Mouse (Mus musculus) myocyte (in vitro differentiated cells): ENCODE measurements around the gene Nrd1. TPM values are rescaled to one million over a fixed set of nuclear protein-coding genes. Genes with fewer than 3 reads are reported as not detected.

Source experiments
- H3K27me3 ChIP-seq: one replicate; pipeline ENCODE4 v1.6.1; 2011; ENCODE audit not compliant: control insufficient read depth, insufficient read depth, insufficient read length
- H3K36me3 ChIP-seq: one replicate; pipeline ENCODE4 v1.6.1; 2011; ENCODE audit not compliant: control insufficient read depth, insufficient read depth
- H3K4me2 ChIP-seq: one replicate; pipeline ENCODE4 v1.6.1; 2011; ENCODE audit warnings: low read depth, control low read depth
- H3K4me3 ChIP-seq: one replicate; pipeline ENCODE4 v1.5.1; 2011; ENCODE audit warnings: mild to moderate bottlenecking, control low read depth, moderate library complexity
- H3K79me2 ChIP-seq: one replicate; pipeline ENCODE4 v1.6.1; 2011; ENCODE audit not compliant: control insufficient read depth, insufficient read depth
- H3ac ChIP-seq: one replicate; pipeline ENCODE4 v1.6.1; 2011; ENCODE audit not compliant: control insufficient read depth, insufficient read length
- CEBPB ChIP-seq: IDR thresholded peaks from 2 replicates; pipeline ENCODE4 v1.6.1; 2011; ENCODE audit warnings: mild to moderate bottlenecking, moderate library complexity; ENCODE audit not compliant: poor library complexity, insufficient read depth, severe bottlenecking
- E2F4 ChIP-seq: IDR thresholded peaks from one replicate; pipeline ENCODE4 v1.6.1; 2011; ENCODE audit warnings: mild to moderate bottlenecking, control low read depth, moderate library complexity; ENCODE audit not compliant: insufficient read depth
- MAX ChIP-seq: IDR thresholded peaks from one replicate; pipeline ENCODE4 v1.6.1; 2011; ENCODE audit warnings: low read depth, mild to moderate bottlenecking, control low read depth
- MYOD1 ChIP-seq, 3 experiments: IDR thresholded peaks; one replicate each; pipeline ENCODE4 v1.6.1; 2011; ENCODE audit warnings: control low read depth in 2 of 3, low read depth in 2 of 3, mild to moderate bottlenecking in 2 of 3, moderate library complexity in 1 of 3; ENCODE audit not compliant: insufficient read length in 2 of 3, control insufficient read depth in 1 of 3
- MYOG ChIP-seq, 3 experiments: IDR thresholded peaks; one replicate each; pipeline ENCODE4 v1.6.1; 2011; ENCODE audit warnings: control low read depth in 2 of 3, low read depth in 2 of 3, mild to moderate bottlenecking in 2 of 3; ENCODE audit not compliant: insufficient read length in 2 of 3, control insufficient read depth in 1 of 3, insufficient read depth in 1 of 3
- POLR2A ChIP-seq: IDR thresholded peaks from one replicate; pipeline ENCODE4 v1.6.1; 2011; ENCODE audit warnings: low read depth, mild to moderate bottlenecking, control low read depth, moderate library complexity; ENCODE audit not compliant: insufficient read length
- POLR2AphosphoS2 ChIP-seq: IDR thresholded peaks from one replicate; pipeline ENCODE4 v1.6.1; 2011; ENCODE audit warnings: low read depth, control low read depth; ENCODE audit not compliant: insufficient read length
- REST ChIP-seq: IDR thresholded peaks from one replicate; pipeline ENCODE4 v1.6.1; 2011; ENCODE audit warnings: mild to moderate bottlenecking, control low read depth, moderate library complexity; ENCODE audit not compliant: insufficient read depth, insufficient read length
- SRF ChIP-seq: IDR thresholded peaks from one replicate; pipeline ENCODE4 v1.6.1; 2011; ENCODE audit warnings: low read depth; ENCODE audit not compliant: control insufficient read depth, insufficient read length
- TCF12 ChIP-seq: IDR thresholded peaks from one replicate; pipeline ENCODE4 v1.6.1; 2011; ENCODE audit warnings: mild to moderate bottlenecking, control low read depth; ENCODE audit not compliant: poor library complexity, insufficient read depth, severe bottlenecking
- TCF3 ChIP-seq: IDR thresholded peaks from one replicate; pipeline ENCODE4 v1.6.1; 2011; ENCODE audit warnings: low read depth, control low read depth; ENCODE audit not compliant: insufficient read length
- USF1 ChIP-seq: IDR thresholded peaks from one replicate; pipeline ENCODE4 v1.6.1; 2011; ENCODE audit warnings: low read depth, mild to moderate bottlenecking, control low read depth, moderate library complexity
- polyA plus RNA-seq: library from polyadenylated mRNA; unstranded; fragments of >200 nt; fragmentation: generic; extraction: Trizol; gene quantifications from one replicate; pipeline ENCODE4 v1.2.1, GENCODE M21; 2012; ENCODE audit warnings: missing spikeins

Gene Nrd1
- polyA plus RNA-seq, 1 experiment: 55.8 TPM

DNA sequence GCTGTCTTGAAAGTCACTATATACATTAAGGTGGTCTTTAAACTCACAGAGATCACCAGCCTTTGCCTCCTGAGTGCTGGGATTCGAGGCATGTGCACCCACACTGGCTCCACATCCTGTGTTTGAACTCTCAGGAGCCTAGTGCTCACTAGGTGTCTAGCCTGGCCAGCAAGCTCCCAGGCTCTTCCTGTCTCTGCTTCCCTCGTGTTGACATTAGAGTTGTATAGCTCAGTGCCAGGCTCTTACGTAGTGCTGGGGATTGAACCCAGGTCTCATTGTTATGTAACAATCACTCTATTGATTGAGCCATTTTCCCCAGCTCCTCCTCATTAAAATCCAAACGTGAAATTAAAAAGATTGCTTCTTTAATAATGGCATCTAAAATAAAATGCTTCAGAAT lies 18.8 kb downstream of the Nrd1 start:
- Histone ChIP-seq H3ac (no peak overlapping the region), H3K4me3 (no peak overlapping the region), H3K27me3 (no peaks in the 10 kb centered on the region), H3K36me3 (peaks cover 44% of the 10 kb centered on the region), H3K4me2 (no peak overlapping the region), H3K79me2 (no peaks in the 10 kb centered on the region)
- TF ChIP-seq CEBPB: no peak
- TF ChIP-seq POLR2A: no peak
- no peak for TF ChIP-seq TCF12
- no peak for TF ChIP-seq POLR2AphosphoS2
- TF ChIP-seq MAX: no peak
- no peak for TF ChIP-seq MYOG (IDR thresholded peaks at IDR 0.05; ENCODE audit: control insufficient read depth in 1 of 3, insufficient read depth in 1 of 3, insufficient read length in 2 of 3, low read depth in 2 of 3)
- TF ChIP-seq USF1: no peak
- TF ChIP-seq MYOD1 (IDR thresholded peaks at IDR 0.05; ENCODE audit: control insufficient read depth in 1 of 3, insufficient read length in 2 of 3, low read depth in 2 of 3): no peak
- TF ChIP-seq E2F4: no peak
- TF ChIP-seq SRF: no peak
- TF ChIP-seq REST: no peak
- no peak for TF ChIP-seq TCF3

GRCm38 (mm10) chr4:109021976-109022375 lies 21.5 kb downstream of the Nrd1 start:
- Histone ChIP-seq H3K79me2 (no peaks in the 10 kb centered on the region), H3K27me3 (no peaks in the 10 kb centered on the region), H3K36me3 (peaks cover 70% of the 10 kb centered on the region), H3ac (no peak overlapping the region), H3K4me3 (no peak overlapping the region), H3K4me2 (no peak overlapping the region)
- no peak for TF ChIP-seq SRF
- no peak for TF ChIP-seq POLR2A
- no peak for TF ChIP-seq TCF3
- TF ChIP-seq POLR2AphosphoS2: no peak
- no peak for TF ChIP-seq USF1
- 0 out of 2 replicates have a peak, but pooled peaks have one; percentile 44 for TF ChIP-seq CEBPB
- no peak for TF ChIP-seq MAX
- TF ChIP-seq MYOD1 (IDR thresholded peaks at IDR 0.05; ENCODE audit: control insufficient read depth in 1 of 3, insufficient read length in 2 of 3, low read depth in 2 of 3): no peak

GRCm38 (mm10) chr4:109025061-109025460 lies 24.6 kb downstream of the Nrd1 start:
- H3K27me3 ChIP-seq: no peaks in the 10 kb centered on the region
- no peak overlapping the region for H3K4me2 ChIP-seq
- H3ac ChIP-seq: no peak overlapping the region
- H3K36me3 ChIP-seq: peaks cover 77% of the 10 kb centered on the region
- no peaks in the 10 kb centered on the region for H3K79me2 ChIP-seq
- TF ChIP-seq POLR2AphosphoS2: no peak
- TF ChIP-seq POLR2A: no peak
- TF ChIP-seq MAX: no peak
- no peak for TF ChIP-seq CEBPB
- no peak overlapping the region for H3K4me3 ChIP-seq

DNA sequence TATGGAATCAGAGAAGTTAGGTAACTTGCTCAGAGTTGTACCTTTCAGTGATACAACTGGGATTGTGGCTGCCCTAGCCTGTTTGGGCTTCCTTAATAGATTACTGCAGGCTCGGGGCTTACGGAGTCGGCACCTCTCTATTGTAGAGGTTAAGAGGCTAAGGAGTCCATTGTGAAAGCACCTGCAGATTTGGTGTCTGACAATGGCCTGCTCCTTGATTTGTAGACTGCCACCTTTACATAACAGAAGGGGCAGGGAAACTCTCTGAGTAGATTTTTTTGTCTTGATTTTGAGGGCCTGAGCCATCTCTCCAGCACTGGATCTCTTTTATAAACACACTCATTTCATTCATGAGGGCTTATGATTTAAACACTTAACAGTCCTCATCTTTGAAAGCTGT lies 26.1 kb downstream of the Nrd1 start:
- no peaks in the 10 kb centered on the region for H3K79me2 ChIP-seq
- no peaks in the 10 kb centered on the region for H3K27me3 ChIP-seq
- H3K4me2 ChIP-seq: no peak overlapping the region
- TF ChIP-seq CEBPB (no peak), MAX (no peak), E2F4 (no peak), POLR2A (no peak), SRF (no peak), TCF12 (no peak), REST (no peak), USF1 (no peak), MYOG (IDR thresholded peaks at IDR 0.05; ENCODE audit: control insufficient read depth in 1 of 3, insufficient read depth in 1 of 3, insufficient read length in 2 of 3, low read depth in 2 of 3) (no peak), POLR2AphosphoS2 (no peak), TCF3 (no peak), MYOD1 (IDR thresholded peaks at IDR 0.05; ENCODE audit: control insufficient read depth in 1 of 3, insufficient read length in 2 of 3, low read depth in 2 of 3) (no peak)
- no peak overlapping the region for H3ac ChIP-seq
- no peak overlapping the region for H3K4me3 ChIP-seq
- H3K36me3 ChIP-seq: peaks cover 75% of the 10 kb centered on the region

DNA sequence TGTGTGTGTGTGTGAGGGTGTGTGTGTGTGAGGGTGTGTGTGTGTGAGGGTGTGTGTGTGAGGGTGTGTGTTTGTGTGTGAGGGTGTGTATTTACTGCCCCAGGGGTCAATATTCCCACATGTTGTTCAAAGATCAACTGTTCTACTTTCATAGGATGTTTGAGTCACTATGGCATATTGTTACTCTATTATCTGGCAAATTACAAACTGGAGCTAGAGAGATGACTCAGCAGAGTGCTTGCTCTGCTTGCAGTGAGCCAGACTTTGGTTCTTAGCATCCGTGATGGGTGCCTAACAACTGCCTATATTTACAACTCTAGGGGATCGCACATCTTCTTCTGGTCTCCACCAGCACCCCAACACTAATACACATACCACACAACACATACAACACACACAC lies 29.4 kb downstream of the Nrd1 start:
- H3K36me3 ChIP-seq: peaks cover 59% of the 10 kb centered on the region

More for the DNA sequence above, 29.4 kb downstream of the Nrd1 start:
- Histone ChIP-seq H3K4me2 (peak overlapping the region; percentile 10), H3K79me2 (no peaks in the 10 kb centered on the region), H3K4me3 (no peak overlapping the region), H3K27me3 (no peaks in the 10 kb centered on the region), H3ac (no peak overlapping the region)
- TF ChIP-seq TCF3 (no peak), E2F4 (no peak), TCF12 (no peak), POLR2AphosphoS2 (no peak), SRF (no peak), USF1 (no peak), POLR2A (no peak), REST (no peak), MYOD1 (IDR thresholded peaks at IDR 0.05; ENCODE audit: control insufficient read depth in 1 of 3, insufficient read length in 2 of 3, low read depth in 2 of 3) (no peak), CEBPB (no peak), MYOG (IDR thresholded peaks at IDR 0.05; ENCODE audit: control insufficient read depth in 1 of 3, insufficient read depth in 1 of 3, insufficient read length in 2 of 3, low read depth in 2 of 3) (no peak), MAX (no peak)
